Mouse (Mus musculus): Measurements from ENCODE around the gene Lysmd2.

GRCm38 (mm10) chr9:75607496-75607895, 18.0 kb upstream of the Lysmd2 start:
- TF ChIP-seq GATA1 (IDR thresholded peaks at IDR 0.05; ENCODE audit: borderline replicate concordance, low read length) (no peak), CTCF (IDR thresholded peaks at IDR 0.05; ENCODE audit: low read depth, low read length) (no peak)

All from G1E (cell line).